21 mouse cellular contexts compared by ENCODE assay signal in genomic region chr2:24556347-24556746, GRCm38 (mm10).
DNase-seq lines count a peak whose midpoint lies in the region; ATAC-seq and TF ChIP-seq lines count a peak whose summit lies in the region.
"Had no signal": no experiment of that assay in that cellular context is flagged by ENCODE, and none has a peak within 500 bp of the region (broad histone marks: within the 10 kb centered on the region; RNA-seq: fewer than 3 reads in every experiment).

No protein-coding gene starts in this region.

- no peak overlapping the region; the same call in 1 of the 2 replicates for H3K9ac ChIP-seq in heart, adult 2 months (ENCODE audit: low read depth, low read length)
- H3K9ac ChIP-seq in heart, embryonic 12.5 days: no peak overlapping the region
- no peak overlapping the region for H3K9ac ChIP-seq in heart, embryonic 16.5 days (ENCODE audit: low read length)
- H3K9ac ChIP-seq in hindbrain, postnatal 0 days (replicated peaks; ENCODE audit: low read length): no peak overlapping the region
- H3K9ac ChIP-seq: forebrain, embryonic 13.5 days; hindbrain, embryonic 14.5 days had no signal

- no peaks in the 10 kb centered on the region for H3K9me3 ChIP-seq in heart, embryonic 12.5 days (replicated peaks)
- no peaks in the 10 kb centered on the region for H3K9me3 ChIP-seq in heart, embryonic 16.5 days (replicated peaks; ENCODE audit: control insufficient read depth, low read length)
- H3K9me3 ChIP-seq in hindbrain, postnatal 0 days (ENCODE audit: low read length): no peaks in the 10 kb centered on the region
- H3K9me3 ChIP-seq: embryonic facial prominence, embryonic 10.5 days; forebrain, embryonic 13.5 days; G1E; hindbrain, embryonic 10.5 days had no signal

- H3K27me3 ChIP-seq in heart, adult 2 months (ENCODE audit: control insufficient read depth, insufficient read depth, low read length): no peaks in the 10 kb centered on the region
- H3K27me3 ChIP-seq in heart, embryonic 12.5 days (replicated peaks): no peaks in the 10 kb centered on the region
- no peaks in the 10 kb centered on the region for H3K27me3 ChIP-seq in heart, embryonic 16.5 days (ENCODE audit: control insufficient read depth, insufficient read depth, low read length)
- no peaks in the 10 kb centered on the region for H3K27me3 ChIP-seq in hindbrain, postnatal 0 days (ENCODE audit: insufficient read depth, low read length)
- H3K27me3 ChIP-seq: forebrain, embryonic 13.5 days had no signal

- peak overlapping the region; percentile 41 for H3K27ac ChIP-seq in heart, adult 2 months
- H3K27ac ChIP-seq in heart, embryonic 12.5 days (ENCODE audit: poor library complexity, severe bottlenecking): peak overlapping the region; percentile 22
- peak overlapping the region; percentile 93 for H3K27ac ChIP-seq in heart, embryonic 16.5 days (ENCODE audit: low read length)
- H3K27ac ChIP-seq in hindbrain, postnatal 0 days: no peak overlapping the region
- H3K27ac ChIP-seq: embryonic facial prominence, embryonic 10.5 days; forebrain, embryonic 13.5 days; hindbrain, embryonic 10.5 days; hindbrain, embryonic 14.5 days; kidney, postnatal 0 days had no signal

- peak overlapping the region; percentile 22; the same call in 1 of the 2 replicates for H3K4me2 ChIP-seq in heart, embryonic 12.5 days
- peak overlapping the region; percentile 50 for H3K4me2 ChIP-seq in heart, embryonic 16.5 days (ENCODE audit: low read depth, low read length)
- no peak overlapping the region for H3K4me2 ChIP-seq in hindbrain, postnatal 0 days (ENCODE audit: low read depth, low read length)
- H3K4me2 ChIP-seq: forebrain, embryonic 13.5 days; hindbrain, embryonic 14.5 days had no signal

- no peak for TF ChIP-seq POLR2A in heart, adult 2 months (IDR thresholded peaks at IDR 0.05; ENCODE audit: insufficient read depth, low read depth, low read length)

- no peak overlapping the region for H3K4me3 ChIP-seq in heart, adult 2 months
- H3K4me3 ChIP-seq in heart, embryonic 12.5 days: no peak overlapping the region
- H3K4me3 ChIP-seq in heart, embryonic 16.5 days (ENCODE audit: low read length): no peak overlapping the region
- no peak overlapping the region for H3K4me3 ChIP-seq in hindbrain, postnatal 0 days (ENCODE audit: low read length)
- H3K4me3 ChIP-seq: embryonic facial prominence, embryonic 10.5 days; forebrain, embryonic 13.5 days; hindbrain, embryonic 10.5 days had no signal

- no peak for TF ChIP-seq CTCF in heart, adult 2 months (IDR thresholded peaks at IDR 0.05)
- no peak for TF ChIP-seq CTCF in hindbrain, postnatal 0 days (IDR thresholded peaks at IDR 0.05; ENCODE audit: low read depth)

- peak; percentile 15 for DNase-seq in brain, adult 2 months (ENCODE audit: low read depth, low spot score)
- peak in 1 of 2 experiments; percentile 25 for DNase-seq in heart, adult 2 months
- no peak for DNase-seq in hindbrain, postnatal 0 days (ENCODE audit: low spot score)
- DNase-seq in testis, postnatal 14 days (ENCODE audit: low spot score): no peak
- DNase-seq: adrenal gland, postnatal 10 days; cerebellum, adult 11-12 months; cerebellum, adult 9-11 months; cerebellum, postnatal 36 days; gastrocnemius, postnatal 36 days; kidney, adult 11 months; kidney, adult 9 months had no signal

- intact Hi-C loops in heart, adult 2 months (cut with DNase I): no loop called here

- no peaks in the 10 kb centered on the region; the same call in 1 of the 2 replicates for H3K36me3 ChIP-seq in heart, adult 2 months (ENCODE audit: control insufficient read depth, insufficient read depth, low read length)
- H3K36me3 ChIP-seq in heart, embryonic 12.5 days: no peaks in the 10 kb centered on the region
- no peaks in the 10 kb centered on the region for H3K36me3 ChIP-seq in heart, embryonic 16.5 days (ENCODE audit: control insufficient read depth, insufficient read depth)
- no peaks in the 10 kb centered on the region for H3K36me3 ChIP-seq in hindbrain, postnatal 0 days (ENCODE audit: insufficient read depth, low read length)
- H3K36me3 ChIP-seq: embryonic facial prominence, embryonic 10.5 days; G1E; hindbrain, embryonic 10.5 days had no signal

- H3K79me2 ChIP-seq in heart, adult 2 months (replicated peaks; ENCODE audit: control insufficient read depth, insufficient read depth, low read length): no peaks in the 10 kb centered on the region

- WGBS in heart, adult 2 months: 56% methylated on average over 6 of the region's 6 CpGs
- WGBS in heart, embryonic 12.5 days: 44% methylated on average over 6 of the region's 6 CpGs
- WGBS in heart, embryonic 16.5 days: 36% methylated on average over 6 of the region's 6 CpGs
- 65% methylated on average over 6 of the region's 6 CpGs for WGBS in hindbrain, postnatal 0 days

- TF ChIP-seq EP300 in heart, adult 2 months (IDR thresholded peaks at IDR 0.05; ENCODE audit: insufficient read depth, low read depth, low read length): 0 out of 2 replicates have a peak, but pooled peaks have one; percentile 31

- 0 out of 2 replicates have a peak, but pooled peaks have one; percentile 36 for ATAC-seq in heart, embryonic 12.5 days (ENCODE audit: insufficient number of reproducible peaks, low FRiP score)
- ATAC-seq in heart, embryonic 16.5 days (replicated peaks; ENCODE audit: extremely low read depth, insufficient read depth, low FRiP score): peak; percentile 92
- no peak for ATAC-seq in hindbrain, postnatal 0 days
- no peak for ATAC-seq in CD4-positive, CD25-positive, alpha-beta regulatory T cell, adult 4 months
- ATAC-seq: forebrain, embryonic 13.5 days; inflammation-experienced regulatory T-cells, adult 6 months had no signal

- no peaks in the 10 kb centered on the region for H3K4me1 ChIP-seq in heart, adult 2 months (ENCODE audit: control insufficient read depth, insufficient read depth, low read length)
- peaks cover 22% of the 10 kb centered on the region for H3K4me1 ChIP-seq in heart, embryonic 12.5 days (replicated peaks)
- H3K4me1 ChIP-seq in heart, embryonic 16.5 days (ENCODE audit: control insufficient read depth, insufficient read depth, low read length): peaks cover 19% of the 10 kb centered on the region
- no peaks in the 10 kb centered on the region for H3K4me1 ChIP-seq in hindbrain, postnatal 0 days (ENCODE audit: insufficient read depth, low read length)
- H3K4me1 ChIP-seq: forebrain, embryonic 13.5 days had no signal

Comparison
In these comparisons a context has a peak if more than half of its experiments do, and no peak if none do; other contexts are left out.
1. ATAC-seq: peak in heart, embryonic 12.5 days (single experiment) and heart, embryonic 16.5 days (single experiment); none in hindbrain, postnatal 0 days (single experiment) and CD4-positive, CD25-positive, alpha-beta regulatory T cell, adult 4 months (single experiment).